Mouse (Mus musculus): ENCODE measurements around the gene Usp11.
"Not testable (repeated sequence)": the region's sequence is repeated elsewhere in the genome, so short reads cannot be mapped to it uniquely, and the experiment has no call there.

Usp11 gene

GRCm38 (mm10) chrX:20703741-20704290, at the start of gene Usp11:
Usp11 (plus strand) TSS chrX:20703906.
- peak; percentile 71 for DNase-seq (ENCODE audit: low read depth, low spot score)

GRCm38 (mm10) chrX:20657593-20657992, 46.1 kb upstream of the Usp11 start:
- DNase-seq (ENCODE audit: low read depth, low spot score), result peak; percentile 1

- DNase-seq (ENCODE audit: low read depth, low spot score), result peak; percentile 90
Measured at GRCm38 (mm10) chrX:20658026-20658652, 45.6 kb upstream of the Usp11 start, which contains the start of gene Uba1. Uba1 (plus strand) TSS chrX:20658326.

- DNase-seq (ENCODE audit: low read depth, low spot score), result peak; percentile 2
Measured at GRCm38 (mm10) chrX:20658891-20659406, 44.8 kb upstream of the Usp11 start.

GRCm38 (mm10) chrX:20662317-20662715, 41.4 kb upstream of the Usp11 start:
- no peak for DNase-seq (ENCODE audit: low read depth, low spot score)

GRCm38 (mm10) chrX:20662716-20663443, 40.8 kb upstream of the Usp11 start:
- peak; percentile 87 for DNase-seq (ENCODE audit: low read depth, low spot score)

- no peak for DNase-seq (ENCODE audit: low read depth, low spot score)
Measured at GRCm38 (mm10) chrX:20663444-20663790, 40.3 kb upstream of the Usp11 start.

GRCm38 (mm10) chrX:20687519-20688067, 16.1 kb upstream of the Usp11 start, which contains the start of gene Cdk16:
Cdk16 (plus strand) TSS chrX:20687954.
- DNase-seq (ENCODE audit: low read depth, low spot score), result peak; percentile 92

GRCm38 (mm10) chrX:20688068-20688547, 15.6 kb upstream of the Usp11 start:
- DNase-seq (ENCODE audit: low read depth, low spot score), result peak; percentile 91

GRCm38 (mm10) chrX:20688615-20689014, 15.1 kb upstream of the Usp11 start:
- DNase-seq (ENCODE audit: low read depth, low spot score), result peak; percentile 64

GRCm38 (mm10) chrX:20691566-20691965, 12.1 kb upstream of the Usp11 start:
- DNase-seq (ENCODE audit: low read depth, low spot score), result no peak

GRCm38 (mm10) chrX:20692616-20693015, 11.1 kb upstream of the Usp11 start:
- no peak for DNase-seq (ENCODE audit: low read depth, low spot score)

GRCm38 (mm10) chrX:20695842-20696241, 7.9 kb upstream of the Usp11 start:
- DNase-seq (ENCODE audit: low read depth, low spot score), result no peak

GRCm38 (mm10) chrX:20704295-20705082, 783 bp downstream of the Usp11 start:
- peak; percentile 87 for DNase-seq (ENCODE audit: low read depth, low spot score)

GRCm38 (mm10) chrX:20705083-20705402, 1.3 kb downstream of the Usp11 start:
- DNase-seq (ENCODE audit: low read depth, low spot score), result no peak

GRCm38 (mm10) chrX:20728681-20729080, 25.0 kb downstream of the Usp11 start:
- DNase-seq (ENCODE audit: low read depth, low spot score), result no peak

GRCm38 (mm10) chrX:20730048-20730447, 26.3 kb downstream of the Usp11 start:
- not testable (repeated sequence) for DNase-seq (ENCODE audit: low read depth, low spot score)

GRCm38 (mm10) chrX:20736479-20736878, 32.8 kb downstream of the Usp11 start:
- DNase-seq (ENCODE audit: low read depth, low spot score), result no peak

- DNase-seq (ENCODE audit: low read depth, low spot score), result no peak
Measured at GRCm38 (mm10) chrX:20748829-20749228, 45.1 kb downstream of the Usp11 start.

GRCm38 (mm10) chrX:20761201-20761600, 57.5 kb downstream of the Usp11 start:
- DNase-seq (ENCODE audit: low read depth, low spot score), result no peak

All from mesoderm, embryonic 11.5 days (tissue).